Mouse (Mus musculus): Measurements from ENCODE around the gene Galnt10. TPM values are rescaled to one million over a fixed set of nuclear protein-coding genes. Genes with fewer than 3 reads are reported as not detected.
A peak's percentile ranks its signal among the peaks of the same experiment; 100 is the strongest.

Galnt10 gene
- 12.3 and 13.1 TPM in 2 replicates for polyA plus RNA-seq (2015; fragmentation: Nextera tagmentation; extraction: Ambion mirVana)

DNA sequence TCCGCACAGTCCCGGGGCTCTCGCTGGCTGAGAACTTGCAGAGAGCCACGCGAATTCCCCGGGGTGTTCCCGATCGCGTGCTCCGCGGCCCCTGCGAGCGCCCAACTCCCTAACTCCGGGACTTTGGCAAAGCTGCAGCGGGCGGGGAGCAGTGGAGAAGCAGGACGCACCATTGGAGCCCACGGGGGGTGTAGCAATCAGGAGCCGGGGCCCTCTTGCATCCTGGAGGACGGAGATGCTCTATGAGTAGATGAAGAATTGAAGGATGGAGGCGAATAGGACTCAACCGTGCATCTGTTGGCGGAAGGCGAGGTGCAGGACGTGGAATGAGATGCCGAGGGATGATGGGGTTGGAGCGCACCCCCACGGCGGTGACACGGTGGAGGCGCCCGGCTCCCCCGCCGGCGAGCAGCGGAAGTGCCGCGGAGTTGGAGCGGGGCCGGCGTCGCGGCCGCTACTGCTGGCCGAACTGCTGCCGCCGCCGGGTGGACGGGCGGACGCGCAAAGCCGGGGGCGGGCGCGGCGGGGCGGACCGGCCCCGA lies at the start of gene Galnt10:
Galnt10 (plus strand) TSS at position 425 of the 542 bp plus-strand sequence.
- Histone ChIP-seq H3K27ac (ENCODE audit: low read depth, low read length) (peak within 1 kb of the TSS; percentile 86), H3K9ac (ENCODE audit: low read depth, low read length) (peak within 1 kb of the TSS; percentile 92), H3K4me3 (ENCODE audit: low read length) (peak within 1 kb of the TSS; percentile 86), H3K27me3 (replicated peaks; ENCODE audit: control insufficient read depth, insufficient read depth, low read length) (no peaks in the 10 kb centered on the region), H3K9me3 (ENCODE audit: control insufficient read depth, low read length) (no peaks in the 10 kb centered on the region), H3K4me1 (ENCODE audit: control insufficient read depth, insufficient read depth, low read depth, low read length) (peaks cover 18% of the 10 kb centered on the region), H3K36me3 (ENCODE audit: control insufficient read depth, insufficient read depth, low read length) (no peaks in the 10 kb centered on the region), H3K4me2 (ENCODE audit: low read length) (peak within 1 kb of the TSS; percentile 97)
- under 1% methylated on average over 58 of the region's 60 CpGs for WGBS
- peak; percentile 93 for ATAC-seq

DNA sequence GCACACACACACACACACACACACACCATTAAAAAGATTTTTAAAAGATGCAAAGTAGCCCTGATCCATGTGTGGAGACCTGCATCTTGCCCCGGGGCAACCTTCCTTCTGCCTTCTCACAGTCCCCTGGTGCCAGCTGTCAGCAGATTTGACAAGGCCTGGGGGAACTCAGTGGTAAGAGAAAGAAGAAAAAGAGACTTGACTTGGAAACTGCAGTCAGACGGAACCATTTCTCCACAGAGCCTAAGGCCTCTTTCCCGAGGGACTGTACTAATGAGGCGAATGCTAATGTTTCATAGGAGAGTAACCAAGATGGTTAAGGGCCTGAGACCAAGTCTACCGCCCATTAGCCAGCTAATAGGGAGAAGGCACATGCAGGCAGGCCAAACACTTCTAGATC lies 49.3 kb upstream of the Galnt10 start:
- Histone ChIP-seq H3K27me3 (replicated peaks; ENCODE audit: control insufficient read depth, insufficient read depth, low read length) (no peaks in the 10 kb centered on the region; the same call in 1 of the 2 replicates), H3K4me3 (ENCODE audit: low read length) (no peak overlapping the region), H3K36me3 (ENCODE audit: control insufficient read depth, insufficient read depth, low read length) (no peaks in the 10 kb centered on the region), H3K9me3 (ENCODE audit: control insufficient read depth, low read length) (no peaks in the 10 kb centered on the region), H3K27ac (ENCODE audit: low read depth, low read length) (no peak overlapping the region), H3K4me2 (ENCODE audit: low read length) (no peak overlapping the region), H3K9ac (ENCODE audit: low read depth, low read length) (no peak overlapping the region), H3K4me1 (ENCODE audit: control insufficient read depth, insufficient read depth, low read depth, low read length) (peaks cover 20% of the 10 kb centered on the region)
- ATAC-seq: no peak
- WGBS: 62% methylated on average over 5 of the region's 5 CpGs

DNA sequence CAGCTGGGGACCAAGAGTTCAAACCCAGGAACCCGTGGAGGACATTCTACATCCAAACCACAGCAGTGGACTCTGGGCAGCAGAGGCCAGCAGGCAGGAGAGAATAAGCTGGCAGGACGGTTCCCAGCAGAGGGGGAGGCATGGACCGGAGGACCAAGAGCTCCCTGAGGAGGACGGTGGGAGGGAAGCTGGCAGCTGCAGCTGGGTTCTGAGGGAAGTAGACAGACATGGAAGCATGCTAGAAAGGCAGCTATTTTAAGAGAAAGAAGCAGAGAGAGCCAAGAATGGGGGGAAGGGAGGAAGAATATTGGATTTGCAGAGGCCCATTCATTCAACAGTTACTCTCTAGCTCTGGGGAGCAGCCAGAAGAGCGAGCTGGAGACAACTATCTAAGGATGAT lies 47.1 kb upstream of the Galnt10 start:
- peaks cover 2% of the 10 kb centered on the region; the same call in 1 of the 2 replicates for H3K27me3 ChIP-seq (replicated peaks; ENCODE audit: control insufficient read depth, insufficient read depth, low read length)
- H3K4me3 ChIP-seq (ENCODE audit: low read length): no peak overlapping the region
- no peaks in the 10 kb centered on the region for H3K36me3 ChIP-seq (ENCODE audit: control insufficient read depth, insufficient read depth, low read length)
- no peak overlapping the region for H3K4me2 ChIP-seq (ENCODE audit: low read length)
- no peak overlapping the region for H3K9ac ChIP-seq (ENCODE audit: low read depth, low read length)
- WGBS: 43% methylated on average over 5 of the region's 5 CpGs
- no peak overlapping the region for H3K27ac ChIP-seq (ENCODE audit: low read depth, low read length)
- no peaks in the 10 kb centered on the region for H3K9me3 ChIP-seq (ENCODE audit: control insufficient read depth, low read length)
- ATAC-seq: peak; percentile 62
- peaks cover 30% of the 10 kb centered on the region for H3K4me1 ChIP-seq (ENCODE audit: control insufficient read depth, insufficient read depth, low read depth, low read length)

DNA sequence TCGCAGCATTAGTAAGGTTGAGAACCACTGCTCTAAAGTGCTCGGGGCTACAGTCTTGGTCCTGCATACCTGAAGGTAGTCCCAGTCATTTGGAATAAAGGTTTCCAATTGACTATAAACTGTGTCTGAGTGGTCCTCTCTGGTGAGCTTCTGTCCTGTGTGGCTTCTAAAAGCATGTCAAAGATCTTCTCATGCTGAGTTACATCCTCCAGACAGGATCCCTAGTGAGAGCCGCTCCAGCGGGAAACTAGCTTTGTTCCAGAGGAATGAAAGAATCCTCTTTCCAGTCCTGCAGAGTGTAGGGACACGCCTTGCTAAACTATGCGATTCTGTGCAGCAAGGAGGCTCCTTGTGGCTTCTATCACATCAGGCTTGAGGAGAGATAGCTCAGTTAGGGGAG lies 45.9 kb upstream of the Galnt10 start:
- Histone ChIP-seq H3K9me3 (ENCODE audit: control insufficient read depth, low read length) (no peaks in the 10 kb centered on the region), H3K4me1 (ENCODE audit: control insufficient read depth, insufficient read depth, low read depth, low read length) (peaks cover 30% of the 10 kb centered on the region), H3K27me3 (replicated peaks; ENCODE audit: control insufficient read depth, insufficient read depth, low read length) (peaks cover 2% of the 10 kb centered on the region; the same call in 1 of the 2 replicates), H3K9ac (ENCODE audit: low read depth, low read length) (no peak overlapping the region), H3K4me3 (ENCODE audit: low read length) (no peak overlapping the region), H3K27ac (ENCODE audit: low read depth, low read length) (no peak overlapping the region), H3K36me3 (ENCODE audit: control insufficient read depth, insufficient read depth, low read length) (no peaks in the 10 kb centered on the region), H3K4me2 (ENCODE audit: low read length) (no peak overlapping the region)
- 41% methylated on average over 6 of the region's 6 CpGs for WGBS
- ATAC-seq: no peak

DNA sequence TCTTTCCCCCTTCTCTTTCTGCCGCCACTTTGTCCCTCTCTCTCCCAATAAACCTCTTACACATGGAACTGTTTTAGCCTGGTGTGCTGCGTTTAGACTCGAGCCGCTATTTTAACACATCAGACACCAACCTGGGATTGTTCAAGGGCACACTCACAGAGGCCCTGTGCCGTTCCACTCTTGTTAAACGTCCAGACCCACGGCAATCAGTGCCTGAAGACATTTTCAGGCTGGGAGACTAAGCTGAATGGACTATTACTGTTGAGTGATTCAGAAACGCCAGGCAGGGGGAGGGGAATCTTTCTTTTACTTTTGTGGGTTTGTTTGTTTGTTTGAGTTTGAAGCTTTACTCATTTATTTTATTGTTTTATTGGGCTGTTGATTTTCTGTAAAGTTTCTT lies 45.1 kb upstream of the Galnt10 start:
- H3K4me2 ChIP-seq (ENCODE audit: low read length): no peak overlapping the region
- no peaks in the 10 kb centered on the region for H3K36me3 ChIP-seq (ENCODE audit: control insufficient read depth, insufficient read depth, low read length)
- H3K27me3 ChIP-seq (replicated peaks; ENCODE audit: control insufficient read depth, insufficient read depth, low read length): peaks cover 2% of the 10 kb centered on the region; the same call in 1 of the 2 replicates
- no peak overlapping the region for H3K4me3 ChIP-seq (ENCODE audit: low read length)
- peaks cover 31% of the 10 kb centered on the region for H3K4me1 ChIP-seq (ENCODE audit: control insufficient read depth, insufficient read depth, low read depth, low read length)
- WGBS: 12% methylated on average over 8 of the region's 8 CpGs
- no peak overlapping the region for H3K9ac ChIP-seq (ENCODE audit: low read depth, low read length)
- no peak for ATAC-seq
- H3K27ac ChIP-seq (ENCODE audit: low read depth, low read length): no peak overlapping the region; the same call in 1 of the 2 replicates
- no peaks in the 10 kb centered on the region for H3K9me3 ChIP-seq (ENCODE audit: control insufficient read depth, low read length)

DNA sequence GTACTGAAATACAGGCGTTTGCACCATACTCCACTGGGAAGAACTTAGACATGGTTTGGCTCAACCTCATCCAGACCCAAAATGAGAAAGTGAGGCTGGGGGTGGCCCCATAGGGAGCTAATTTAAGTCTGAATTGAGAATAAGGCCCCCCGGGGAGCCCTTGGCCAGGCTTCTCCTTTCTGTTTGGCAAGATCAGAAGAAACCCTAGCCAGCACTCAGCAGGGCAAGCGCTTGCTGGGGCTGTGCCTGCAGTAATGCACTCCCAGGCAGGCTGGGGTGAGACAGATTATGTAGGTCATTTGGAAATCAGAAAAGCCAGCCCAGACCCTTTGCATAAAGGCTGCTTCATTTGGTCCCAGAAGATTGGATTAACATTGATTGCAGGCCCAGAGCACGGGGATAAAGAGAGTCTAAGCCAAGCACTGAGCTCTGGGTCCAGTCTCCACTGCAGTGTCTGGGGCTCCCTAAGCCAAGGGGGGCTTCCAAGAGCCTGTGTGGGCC lies 44.6 kb upstream of the Galnt10 start:
- Histone ChIP-seq H3K36me3 (ENCODE audit: control insufficient read depth, insufficient read depth, low read length) (no peaks in the 10 kb centered on the region), H3K9me3 (ENCODE audit: control insufficient read depth, low read length) (no peaks in the 10 kb centered on the region), H3K9ac (ENCODE audit: low read depth, low read length) (no peak overlapping the region), H3K27me3 (replicated peaks; ENCODE audit: control insufficient read depth, insufficient read depth, low read length) (peaks cover 2% of the 10 kb centered on the region; the same call in 1 of the 2 replicates), H3K4me1 (ENCODE audit: control insufficient read depth, insufficient read depth, low read depth, low read length) (peaks cover 36% of the 10 kb centered on the region), H3K4me2 (ENCODE audit: low read length) (no peak overlapping the region), H3K27ac (ENCODE audit: low read depth, low read length) (peak overlapping the region; percentile 66), H3K4me3 (ENCODE audit: low read length) (no peak overlapping the region)
- 6% methylated on average over 4 of the region's 4 CpGs for WGBS
- ATAC-seq: peak; percentile 95

DNA sequence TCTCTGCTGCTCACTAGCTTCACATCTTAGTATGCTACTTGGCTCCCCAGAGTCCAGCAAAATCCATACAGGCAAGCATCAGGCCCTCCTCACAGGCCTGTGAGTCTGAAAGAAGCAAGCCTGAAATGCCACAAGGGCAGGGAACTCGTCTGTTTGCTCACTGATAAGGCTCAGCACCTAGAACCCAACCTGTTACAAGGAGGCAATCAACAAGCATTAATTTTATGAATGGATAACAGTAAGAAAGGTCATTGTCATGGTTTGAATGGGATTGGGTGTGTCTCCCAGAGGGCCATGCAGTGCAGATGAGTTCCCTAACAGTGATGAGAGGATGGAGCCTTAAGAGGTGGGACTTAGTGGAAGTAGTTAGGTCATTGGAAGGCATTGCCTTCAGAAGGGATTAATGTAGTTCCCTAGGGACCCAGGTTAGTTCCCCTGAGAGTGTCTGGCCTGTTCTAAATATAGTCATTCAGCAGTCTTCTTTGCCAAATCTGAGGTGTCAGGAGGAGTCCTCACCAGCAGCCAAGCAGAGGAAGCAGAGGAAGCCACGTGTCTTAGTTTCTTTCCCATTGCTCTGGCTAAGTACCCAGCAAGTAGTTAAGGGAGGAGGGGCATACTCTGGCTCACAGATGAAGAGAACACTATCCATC lies 43.3 kb upstream of the Galnt10 start:
- no peak for ATAC-seq
- Histone ChIP-seq H3K36me3 (ENCODE audit: control insufficient read depth, insufficient read depth, low read length) (no peaks in the 10 kb centered on the region), H3K9me3 (ENCODE audit: control insufficient read depth, low read length) (no peaks in the 10 kb centered on the region), H3K9ac (ENCODE audit: low read depth, low read length) (no peak overlapping the region), H3K4me1 (ENCODE audit: control insufficient read depth, insufficient read depth, low read depth, low read length) (peaks cover 36% of the 10 kb centered on the region), H3K4me2 (ENCODE audit: low read length) (no peak overlapping the region), H3K4me3 (ENCODE audit: low read length) (no peak overlapping the region), H3K27me3 (replicated peaks; ENCODE audit: control insufficient read depth, insufficient read depth, low read length) (peaks cover 2% of the 10 kb centered on the region; the same call in 1 of the 2 replicates), H3K27ac (ENCODE audit: low read depth, low read length) (no peak overlapping the region)
- WGBS: 74% methylated on average over 2 of the region's 2 CpGs

DNA sequence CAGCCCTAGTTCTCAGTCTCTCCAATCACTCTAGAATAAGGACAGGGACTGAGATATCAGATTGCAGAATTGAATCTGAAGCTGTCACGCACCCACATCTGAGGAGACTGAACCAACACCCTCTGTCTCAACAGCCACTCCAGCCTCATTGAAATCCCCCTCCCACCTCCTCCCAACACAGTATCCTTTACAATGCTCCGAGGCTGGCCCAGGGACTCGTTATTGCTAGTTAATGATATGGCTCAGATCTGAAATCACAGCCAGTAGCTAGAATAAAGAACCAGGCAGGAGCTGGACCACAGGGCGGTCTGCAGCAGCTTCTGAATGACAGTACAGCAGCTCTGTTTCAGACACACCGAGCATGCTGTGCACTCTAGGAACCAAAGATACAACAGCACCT lies 40.2 kb upstream of the Galnt10 start:
- no peak for ATAC-seq
- H3K4me3 ChIP-seq (ENCODE audit: low read length): no peak overlapping the region
- H3K9ac ChIP-seq (ENCODE audit: low read depth, low read length): no peak overlapping the region
- 35% methylated on average over 5 of the region's 5 CpGs for WGBS
- no peak overlapping the region for H3K4me2 ChIP-seq (ENCODE audit: low read length)
- H3K27me3 ChIP-seq (replicated peaks; ENCODE audit: control insufficient read depth, insufficient read depth, low read length): peaks cover 2% of the 10 kb centered on the region; the same call in 1 of the 2 replicates
- H3K4me1 ChIP-seq (ENCODE audit: control insufficient read depth, insufficient read depth, low read depth, low read length): peaks cover 23% of the 10 kb centered on the region
- no peaks in the 10 kb centered on the region for H3K9me3 ChIP-seq (ENCODE audit: control insufficient read depth, low read length)
- H3K36me3 ChIP-seq (ENCODE audit: control insufficient read depth, insufficient read depth, low read length): no peaks in the 10 kb centered on the region
- H3K27ac ChIP-seq (ENCODE audit: low read depth, low read length): no peak overlapping the region

DNA sequence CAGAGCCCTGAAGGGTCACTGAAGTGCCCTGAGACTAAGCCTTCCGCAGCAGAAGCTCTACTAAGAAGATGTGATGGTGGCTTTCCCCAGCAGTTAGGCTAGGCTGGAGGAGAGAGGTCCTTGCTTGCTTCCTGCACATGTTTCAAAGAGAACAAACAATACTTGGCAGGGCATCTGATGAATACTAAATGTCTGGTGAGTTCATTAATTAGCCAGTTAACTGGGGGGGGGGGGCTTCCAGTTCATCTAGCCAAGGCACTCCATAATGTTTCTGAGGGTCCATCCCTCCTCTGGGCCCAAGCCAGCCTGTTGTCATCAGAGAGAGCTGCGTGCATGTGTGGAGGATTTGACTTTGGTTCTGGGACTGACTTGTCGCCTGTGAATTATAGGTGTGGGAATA lies 39.6 kb upstream of the Galnt10 start:
- Histone ChIP-seq H3K36me3 (ENCODE audit: control insufficient read depth, insufficient read depth, low read length) (no peaks in the 10 kb centered on the region), H3K4me2 (ENCODE audit: low read length) (no peak overlapping the region), H3K4me3 (ENCODE audit: low read length) (no peak overlapping the region), H3K9me3 (ENCODE audit: control insufficient read depth, low read length) (no peaks in the 10 kb centered on the region), H3K4me1 (ENCODE audit: control insufficient read depth, insufficient read depth, low read depth, low read length) (peaks cover 18% of the 10 kb centered on the region), H3K9ac (ENCODE audit: low read depth, low read length) (no peak overlapping the region), H3K27ac (ENCODE audit: low read depth, low read length) (no peak overlapping the region), H3K27me3 (replicated peaks; ENCODE audit: control insufficient read depth, insufficient read depth, low read length) (peaks cover 2% of the 10 kb centered on the region; the same call in 1 of the 2 replicates)
- WGBS: 75% methylated on average over 3 of the region's 3 CpGs
- no peak for ATAC-seq
